Mouse (Mus musculus): ENCODE measurements around the gene Tpi1. TPM values are rescaled to one million over a fixed set of nuclear protein-coding genes. Genes with fewer than 3 reads are reported as not detected.
"Not testable (repeated sequence)": the region's sequence is repeated elsewhere in the genome, so short reads cannot be mapped to it uniquely, and the experiment has no call there.

The Tpi1 gene
- polyA plus RNA-seq, 1 experiment, result 10.3 TPM

DNA sequence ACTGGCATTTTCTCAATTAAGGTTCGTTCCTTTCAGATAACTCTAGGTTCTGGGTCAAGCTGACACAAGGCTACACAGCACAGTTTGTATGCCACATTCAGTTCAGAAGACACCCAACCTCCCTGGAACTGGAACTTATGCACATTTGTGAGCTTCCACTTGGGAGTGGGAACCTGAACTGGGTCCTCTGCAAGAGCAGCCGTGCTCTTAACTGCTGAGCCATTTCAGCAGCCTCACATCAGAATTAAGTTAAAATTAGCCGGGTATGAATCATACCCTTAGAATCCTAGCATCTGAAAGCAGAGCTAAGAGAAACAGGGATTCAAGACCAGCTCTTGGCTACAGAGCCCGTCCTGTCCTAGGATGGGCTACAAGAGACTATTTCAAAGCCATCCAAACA, 6.7 kb downstream of the Tpi1 start:
- no peaks in the 10 kb centered on the region for H3K9me3 ChIP-seq (ENCODE audit: control insufficient read depth, low read length)
- H3K4me1 ChIP-seq (ENCODE audit: control insufficient read depth), result peaks cover 61% of the 10 kb centered on the region
- no peak overlapping the region for H3K4me3 ChIP-seq (replicated peaks)
- peaks cover 28% of the 10 kb centered on the region for H3K36me3 ChIP-seq (ENCODE audit: control insufficient read depth)
- TF ChIP-seq TAL1 (IDR thresholded peaks at IDR 0.05; ENCODE audit: low read length), result no peak
- TF ChIP-seq GATA1 (IDR thresholded peaks at IDR 0.05; ENCODE audit: low read length), result no peak
- no peaks in the 10 kb centered on the region; the same call in 1 of the 2 replicates for H3K27me3 ChIP-seq (ENCODE audit: control insufficient read depth)

DNA sequence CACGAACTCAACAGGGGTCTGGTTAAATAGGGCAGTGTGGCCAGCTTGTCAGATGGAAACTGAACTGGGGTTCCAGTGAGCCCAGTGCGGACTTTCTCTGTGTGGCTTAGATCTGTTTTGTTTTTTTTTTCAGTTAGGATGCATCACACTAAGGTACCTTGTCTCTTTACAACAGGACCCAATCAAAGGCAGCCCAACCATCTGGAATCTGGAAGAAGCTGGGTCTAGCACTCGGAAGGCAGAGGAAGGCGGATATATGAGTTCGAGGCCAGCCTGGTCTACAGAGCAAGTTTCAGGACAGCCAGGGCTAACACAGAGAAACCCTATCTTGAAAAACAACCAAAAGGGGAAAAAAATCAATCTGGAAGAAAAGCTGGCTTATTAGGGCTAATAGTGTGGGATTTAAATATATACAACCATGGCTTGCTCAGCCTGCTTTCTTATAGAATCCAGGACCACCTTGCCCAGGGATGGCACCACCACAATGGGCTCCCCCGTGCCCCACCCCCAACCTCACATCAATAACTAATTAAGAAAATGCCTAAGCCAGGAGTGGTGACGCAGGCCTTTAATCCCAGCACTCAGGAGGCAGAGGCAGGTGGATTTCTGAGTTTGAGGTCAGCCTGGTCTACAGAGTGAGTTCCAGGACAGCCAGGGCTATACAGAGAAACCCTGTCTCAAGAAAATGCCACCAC, 7.5 kb downstream of the Tpi1 start:
- Histone ChIP-seq H3K4me1 (ENCODE audit: control insufficient read depth) (peaks cover 54% of the 10 kb centered on the region), H3K36me3 (ENCODE audit: control insufficient read depth) (peaks cover 20% of the 10 kb centered on the region), H3K27me3 (ENCODE audit: control insufficient read depth) (no peaks in the 10 kb centered on the region; the same call in 1 of the 2 replicates), H3K4me3 (replicated peaks) (peak overlapping the region; percentile 64), H3K9me3 (ENCODE audit: control insufficient read depth, low read length) (no peaks in the 10 kb centered on the region)
- TF ChIP-seq GATA1 (IDR thresholded peaks at IDR 0.05; ENCODE audit: low read length) (no peak), TAL1 (IDR thresholded peaks at IDR 0.05; ENCODE audit: low read length) (no peak)

DNA sequence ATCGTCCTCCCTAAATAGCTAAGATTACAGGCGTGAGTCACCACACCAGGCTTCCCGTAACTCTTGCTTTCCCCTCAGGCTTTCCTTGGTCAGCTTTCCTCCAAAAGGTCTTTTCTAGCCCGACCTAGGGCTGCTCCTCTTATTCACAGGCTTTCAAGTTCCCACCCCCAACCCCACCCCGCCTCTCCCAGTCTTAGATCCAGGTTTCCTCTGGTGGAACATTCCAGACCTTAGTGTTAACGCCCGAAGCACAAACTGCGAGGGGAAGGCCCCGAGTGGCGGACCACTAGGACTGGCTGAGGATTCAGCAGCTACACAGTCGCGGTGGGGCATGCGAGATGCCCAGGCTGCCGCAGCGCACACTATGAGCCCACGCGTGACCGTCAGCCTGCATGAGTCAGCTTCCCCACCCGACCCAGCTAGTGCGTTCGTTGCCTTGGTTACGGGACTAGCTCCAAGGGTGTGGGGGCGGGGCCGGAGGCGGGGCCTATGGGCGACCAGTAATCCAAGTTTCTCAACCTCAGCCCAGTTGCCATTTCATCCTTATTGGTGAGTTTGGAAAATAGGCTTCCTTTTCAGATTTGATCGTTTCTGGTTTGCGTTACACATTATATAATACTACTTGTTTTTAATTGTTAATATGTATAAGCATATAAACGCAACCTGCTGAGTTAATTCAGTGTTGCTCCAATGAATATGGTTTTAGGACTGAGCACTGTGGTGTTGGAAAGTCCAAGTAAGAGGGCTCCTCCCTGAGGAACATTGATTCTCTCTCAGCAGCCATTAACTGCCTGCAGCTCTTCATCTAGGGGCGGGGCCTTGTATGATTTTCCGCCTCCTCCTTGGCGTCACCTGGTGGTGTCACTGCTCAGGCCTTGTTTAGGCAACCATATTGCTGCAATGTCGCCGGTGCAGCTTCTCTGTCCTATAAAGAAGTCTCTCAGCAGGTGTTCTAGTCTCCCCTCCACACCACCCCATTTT, 8.5 kb downstream of the Tpi1 start:
- Histone ChIP-seq H3K4me1 (ENCODE audit: control insufficient read depth) (peaks cover 47% of the 10 kb centered on the region), H3K27me3 (ENCODE audit: control insufficient read depth) (no peaks in the 10 kb centered on the region; the same call in 1 of the 2 replicates), H3K9me3 (ENCODE audit: control insufficient read depth, low read length) (no peaks in the 10 kb centered on the region), H3K36me3 (ENCODE audit: control insufficient read depth) (peaks cover 10% of the 10 kb centered on the region), H3K4me3 (replicated peaks) (peak overlapping the region; percentile 64)
- TF ChIP-seq TAL1 (IDR thresholded peaks at IDR 0.05; ENCODE audit: low read length) (no peak), GATA1 (IDR thresholded peaks at IDR 0.05; ENCODE audit: low read length) (no peak)

DNA sequence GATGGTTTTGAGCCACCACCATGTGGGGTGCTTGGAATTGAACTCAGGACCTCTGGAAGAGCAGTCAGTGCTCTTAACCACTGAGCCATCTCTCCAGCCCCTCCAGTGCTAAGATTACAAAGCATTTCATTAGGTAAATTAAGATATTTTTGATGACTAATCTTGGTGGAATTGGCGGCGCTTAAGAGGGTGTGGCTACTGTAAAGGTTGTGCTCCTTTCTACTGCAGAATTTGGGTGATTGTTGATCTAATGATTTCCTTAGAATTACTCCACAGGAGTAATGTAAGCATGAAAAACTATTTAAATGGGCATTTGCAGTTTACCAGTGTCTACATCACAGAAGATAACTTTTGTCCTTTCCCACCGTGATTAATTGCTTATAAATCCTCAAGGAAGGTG, 9.8 kb downstream of the Tpi1 start:
- Histone ChIP-seq H3K4me1 (ENCODE audit: control insufficient read depth) (peaks cover 38% of the 10 kb centered on the region), H3K4me3 (replicated peaks) (no peak overlapping the region), H3K9me3 (ENCODE audit: control insufficient read depth, low read length) (no peaks in the 10 kb centered on the region)

DNA sequence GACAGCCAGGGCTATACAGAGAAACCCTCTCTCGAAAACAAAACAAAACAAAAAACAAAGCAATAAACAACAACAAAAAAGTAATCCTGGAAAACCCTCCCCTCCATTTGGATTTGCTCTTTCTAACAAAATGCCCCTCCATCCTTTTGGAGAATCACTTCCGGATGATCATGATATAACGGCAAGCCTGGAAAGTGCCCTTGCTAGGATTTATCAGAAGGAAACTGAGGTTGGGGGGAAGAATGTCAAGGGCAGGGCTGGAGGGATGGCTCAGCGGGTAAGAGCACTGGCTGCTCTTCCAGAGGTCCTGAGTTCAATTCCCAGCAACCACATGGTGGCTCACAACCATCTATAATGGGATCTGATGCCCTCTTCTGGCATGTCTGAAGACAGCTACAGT, 10.4 kb downstream of the Tpi1 start:
- H3K36me3 ChIP-seq (ENCODE audit: control insufficient read depth); H3K9me3 ChIP-seq (ENCODE audit: control insufficient read depth, low read length); H3K4me3 ChIP-seq (replicated peaks); H3K27me3 ChIP-seq (ENCODE audit: control insufficient read depth): not testable (repeated sequence)
- peaks cover 31% of the 10 kb centered on the region for H3K4me1 ChIP-seq (ENCODE audit: control insufficient read depth)

More for the DNA sequence above, 9.8 kb downstream of the Tpi1 start:
- Histone ChIP-seq H3K36me3 (ENCODE audit: control insufficient read depth) (no peaks in the 10 kb centered on the region), H3K27me3 (ENCODE audit: control insufficient read depth) (no peaks in the 10 kb centered on the region; the same call in 1 of the 2 replicates)
- TF ChIP-seq TAL1 (IDR thresholded peaks at IDR 0.05; ENCODE audit: low read length), result no peak
- no peak for TF ChIP-seq GATA1 (IDR thresholded peaks at IDR 0.05; ENCODE audit: low read length)

DNA sequence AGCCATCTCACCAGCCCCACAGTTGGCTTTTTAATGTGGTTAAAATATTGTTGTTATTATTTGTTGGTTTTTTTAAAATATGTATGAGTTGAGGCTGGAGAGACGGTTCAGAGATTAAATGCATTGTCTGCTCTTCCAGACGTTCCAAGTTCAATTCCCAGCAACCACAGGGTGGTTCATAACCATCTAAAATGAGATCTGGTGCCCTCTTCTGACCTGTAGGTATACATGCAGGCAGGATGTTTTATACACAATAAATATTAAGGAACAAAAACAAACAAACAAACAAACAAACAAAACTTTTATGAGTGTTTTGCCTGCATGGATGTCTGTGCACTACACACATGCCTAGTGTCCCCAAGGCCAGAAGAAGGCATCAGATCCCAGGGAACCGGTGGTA, 11.0 kb downstream of the Tpi1 start:
- Histone ChIP-seq H3K4me1 (ENCODE audit: control insufficient read depth) (peaks cover 25% of the 10 kb centered on the region), H3K9me3 (ENCODE audit: control insufficient read depth, low read length) (no peaks in the 10 kb centered on the region), H3K27me3 (ENCODE audit: control insufficient read depth) (no peaks in the 10 kb centered on the region; the same call in 1 of the 2 replicates), H3K36me3 (ENCODE audit: control insufficient read depth) (no peaks in the 10 kb centered on the region), H3K4me3 (replicated peaks) (no peak overlapping the region)
- TF ChIP-seq GATA1 (IDR thresholded peaks at IDR 0.05; ENCODE audit: low read length) (no peak), TAL1 (IDR thresholded peaks at IDR 0.05; ENCODE audit: low read length) (no peak)

DNA sequence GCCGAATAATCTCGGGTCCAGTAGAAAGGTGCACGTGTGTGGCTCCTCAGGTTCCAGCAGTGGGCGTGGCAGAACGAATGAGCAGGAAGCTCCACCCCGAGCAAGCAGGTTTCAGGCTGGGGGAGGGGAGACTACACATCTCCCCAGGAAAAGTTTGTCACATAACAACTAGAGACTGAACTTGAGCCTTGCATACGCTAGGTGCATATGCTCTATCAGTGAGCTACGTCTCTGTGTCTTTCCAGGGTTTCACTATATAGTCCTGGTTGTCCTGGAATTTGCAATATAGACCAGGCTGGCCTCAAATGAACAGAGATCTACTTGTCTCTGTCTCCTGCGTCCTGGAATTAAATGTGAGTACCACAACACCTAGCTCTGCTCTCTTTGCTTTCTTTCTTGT, 11.7 kb downstream of the Tpi1 start:
- peaks cover 21% of the 10 kb centered on the region for H3K4me1 ChIP-seq (ENCODE audit: control insufficient read depth)
- not testable (repeated sequence) for H3K27me3 ChIP-seq (ENCODE audit: control insufficient read depth); H3K4me3 ChIP-seq (replicated peaks); H3K36me3 ChIP-seq (ENCODE audit: control insufficient read depth); H3K9me3 ChIP-seq (ENCODE audit: control insufficient read depth, low read length)

DNA sequence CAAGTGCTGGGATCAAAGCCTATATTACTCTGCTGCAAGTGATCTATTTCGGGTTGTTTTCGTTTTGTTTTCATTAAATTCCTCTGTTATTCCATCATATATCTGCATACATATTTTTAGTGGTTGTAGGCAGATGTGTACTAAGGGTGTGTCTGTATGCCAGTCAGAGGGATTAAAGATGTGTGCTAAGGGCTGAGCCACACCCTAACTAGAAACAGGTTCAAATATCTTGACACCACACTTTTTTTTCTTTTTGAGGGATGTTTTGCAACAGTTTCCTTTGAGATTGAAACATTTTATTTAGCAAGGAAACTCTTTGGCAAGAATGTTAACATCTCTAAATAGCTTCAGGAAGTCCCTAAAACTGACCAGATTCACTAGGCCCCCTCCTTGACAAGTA, 17.9 kb downstream of the Tpi1 start:
- no peaks in the 10 kb centered on the region for H3K9me3 ChIP-seq (ENCODE audit: control insufficient read depth, low read length)
- TF ChIP-seq TAL1 (IDR thresholded peaks at IDR 0.05; ENCODE audit: low read length), result no peak
- no peak for TF ChIP-seq GATA1 (IDR thresholded peaks at IDR 0.05; ENCODE audit: low read length)
- no peak overlapping the region for H3K4me3 ChIP-seq (replicated peaks)
- H3K4me1 ChIP-seq (ENCODE audit: control insufficient read depth), result no peaks in the 10 kb centered on the region
- H3K36me3 ChIP-seq (ENCODE audit: control insufficient read depth), result no peaks in the 10 kb centered on the region
- H3K27me3 ChIP-seq (ENCODE audit: control insufficient read depth), result no peaks in the 10 kb centered on the region; the same call in 1 of the 2 replicates

DNA sequence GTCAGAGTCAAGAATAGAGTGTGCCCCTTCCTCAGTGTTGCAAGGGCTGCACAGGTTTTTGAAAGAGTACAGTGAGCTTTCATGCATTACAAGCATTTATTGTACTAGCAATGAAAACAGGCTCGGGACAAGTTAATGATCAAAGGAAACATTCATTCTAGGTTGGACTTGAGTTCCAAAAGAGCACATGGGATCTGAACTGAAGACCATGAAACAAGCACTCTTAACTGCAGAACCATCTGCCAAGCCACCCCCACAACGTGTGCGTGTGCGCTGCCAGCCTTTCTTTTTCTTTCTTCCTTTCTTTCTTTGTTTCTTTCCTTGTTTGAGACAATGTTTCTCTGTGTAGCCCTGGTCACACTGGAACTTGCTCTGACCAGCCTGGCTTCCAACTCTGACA, 18.3 kb downstream of the Tpi1 start:
- Histone ChIP-seq H3K9me3 (ENCODE audit: control insufficient read depth, low read length) (no peaks in the 10 kb centered on the region), H3K4me1 (ENCODE audit: control insufficient read depth) (no peaks in the 10 kb centered on the region), H3K27me3 (ENCODE audit: control insufficient read depth) (no peaks in the 10 kb centered on the region; the same call in 1 of the 2 replicates), H3K4me3 (replicated peaks) (no peak overlapping the region), H3K36me3 (ENCODE audit: control insufficient read depth) (no peaks in the 10 kb centered on the region)
- TF ChIP-seq TAL1 (IDR thresholded peaks at IDR 0.05; ENCODE audit: low read length) (no peak), GATA1 (IDR thresholded peaks at IDR 0.05; ENCODE audit: low read length) (no peak)

All from erythroblast, embryonic 14.5 days (primary cell).